Mouse (Mus musculus): Measurements from ENCODE around the gene Mrpl20. TPM values are rescaled to one million over a fixed set of nuclear protein-coding genes. Genes with fewer than 3 reads are reported as not detected.

Gene Mrpl20
- 121 TPM for polyA plus RNA-seq (2017; shearing (Covaris generic))

GRCm38 (mm10) chr4:155802741-155803339 is at the start of gene Mrpl20:
Gene Mrpl20 (plus strand): TSS chr4:155802878.

GRCm38 (mm10) chr4:155760613-155761355 is 41.9 kb upstream of the Mrpl20 start, which contains the start of gene Atad3a:
Gene Atad3a (minus strand): TSS chr4:155761093.

GRCm38 (mm10) chr4:155774280-155774754 is 28.4 kb upstream of the Mrpl20 start, which contains the start of gene Vwa1:
Gene Vwa1 (minus strand): TSS chr4:155774698.

GRCm38 (mm10) chr4:155785819-155786218 is 16.9 kb upstream of the Mrpl20 start, which contains the start of gene Tmem88b:
Gene Tmem88b (minus strand): TSS chr4:155785874.

GRCm38 (mm10) chr4:155790021-155790489 is 12.6 kb upstream of the Mrpl20 start, which contains the start of gene Ankrd65:
Gene Ankrd65 (plus strand): TSS chr4:155790439.

GRCm38 (mm10) chr4:155811929-155812664 is 9.4 kb downstream of the Mrpl20 start, which contains the start of gene Ccnl2:
Gene Ccnl2 (plus strand): TSS chr4:155812489.

GRCm38 (mm10) chr4:155831205-155831766 is 28.6 kb downstream of the Mrpl20 start, which contains the start of gene Aurkaip1:
Gene Aurkaip1 (plus strand): TSS chr4:155831272.

GRCm38 (mm10) chr4:155839483-155839910 is 36.8 kb downstream of the Mrpl20 start, which contains the start of gene Mxra8:
Gene Mxra8 (plus strand): TSS chr4:155839680.

GRCm38 (mm10) chr4:155846871-155847578 is 44.3 kb downstream of the Mrpl20 start, which contains the start of gene Dvl1:
Gene Dvl1 (plus strand): TSS chr4:155847402.

Other genes starting within 250 kb of the Mrpl20 start
- gene Nadk, start 240.5 kb upstream of the Mrpl20 start, polyA plus RNA-seq (2017; shearing (Covaris generic)), result 141 TPM
- gene Slc35e2, start 201.5 kb upstream of the Mrpl20 start, polyA plus RNA-seq (2017; shearing (Covaris generic)), result 11.2 TPM
- gene Cdk11b, start 178.0 kb upstream of the Mrpl20 start, polyA plus RNA-seq (2017; shearing (Covaris generic)), result 161 TPM
- gene Gm10563, start 157.5 kb upstream of the Mrpl20 start, polyA plus RNA-seq (2017; shearing (Covaris generic)), result not detected
- gene Mmp23, start 149.5 kb upstream of the Mrpl20 start, polyA plus RNA-seq (2017; shearing (Covaris generic)), result 0.23 TPM
- 41.7 TPM for gene Mib2, start 133.7 kb upstream of the Mrpl20 start, polyA plus RNA-seq (2017; shearing (Covaris generic))
- gene Fndc10, start 108.5 kb upstream of the Mrpl20 start, polyA plus RNA-seq (2017; shearing (Covaris generic)), result 14.9 TPM
- gene Ssu72, start 98.1 kb upstream of the Mrpl20 start, polyA plus RNA-seq (2017; shearing (Covaris generic)), result 178 TPM
- gene Tmem240, start 68.1 kb upstream of the Mrpl20 start, polyA plus RNA-seq (2017; shearing (Covaris generic)), result 0.75 TPM
- 98.2 TPM for gene Atad3a, start 41.8 kb upstream of the Mrpl20 start, polyA plus RNA-seq (2017; shearing (Covaris generic))
- gene Vwa1, start 28.2 kb upstream of the Mrpl20 start, polyA plus RNA-seq (2017; shearing (Covaris generic)), result 0.35 TPM
- 0.05 TPM for gene Tmem88b, start 17.0 kb upstream of the Mrpl20 start, polyA plus RNA-seq (2017; shearing (Covaris generic))
- gene Ankrd65, start 12.4 kb upstream of the Mrpl20 start, polyA plus RNA-seq (2017; shearing (Covaris generic)), result 0.20 TPM
- 291 TPM for gene Ccnl2, start 9.6 kb downstream of the Mrpl20 start, polyA plus RNA-seq (2017; shearing (Covaris generic))
- gene Aurkaip1, start 28.4 kb downstream of the Mrpl20 start, polyA plus RNA-seq (2017; shearing (Covaris generic)), result 187 TPM
- gene Mxra8, start 36.8 kb downstream of the Mrpl20 start, polyA plus RNA-seq (2017; shearing (Covaris generic)), result 4.2 TPM
- 69.5 TPM for gene Dvl1, start 44.5 kb downstream of the Mrpl20 start, polyA plus RNA-seq (2017; shearing (Covaris generic))
- 1.2 TPM for gene Tas1r3, start 60.5 kb downstream of the Mrpl20 start, polyA plus RNA-seq (2017; shearing (Covaris generic))
- gene Cptp, start 66.6 kb downstream of the Mrpl20 start, polyA plus RNA-seq (2017; shearing (Covaris generic)), result 13.6 TPM
- gene Ints11, start 66.7 kb downstream of the Mrpl20 start, polyA plus RNA-seq (2017; shearing (Covaris generic)), result 118 TPM
- gene Pusl1, start 88.9 kb downstream of the Mrpl20 start, polyA plus RNA-seq (2017; shearing (Covaris generic)), result 37.8 TPM
- gene Acap3, start 88.9 kb downstream of the Mrpl20 start, polyA plus RNA-seq (2017; shearing (Covaris generic)), result 23.0 TPM
- gene Ube2j2, start 141.0 kb downstream of the Mrpl20 start, polyA plus RNA-seq (2017; shearing (Covaris generic)), result 143 TPM
- gene C1qtnf12, start 159.4 kb downstream of the Mrpl20 start, polyA plus RNA-seq (2017; shearing (Covaris generic)), result 16.9 TPM
- 10.6 TPM for gene B3galt6, start 189.8 kb downstream of the Mrpl20 start, polyA plus RNA-seq (2017; shearing (Covaris generic))
- gene Sdf4, start 190.0 kb downstream of the Mrpl20 start, polyA plus RNA-seq (2017; shearing (Covaris generic)), result 491 TPM
- 804 TPM for gene Tnfrsf4, start 211.0 kb downstream of the Mrpl20 start, polyA plus RNA-seq (2017; shearing (Covaris generic))
- gene Tnfrsf18, start 223.3 kb downstream of the Mrpl20 start, polyA plus RNA-seq (2017; shearing (Covaris generic)), result 759 TPM

All from CD4-positive, CD25-positive, alpha-beta regulatory T cell (primary cell).